Mouse (Mus musculus) C3H10T1/2 (cell line): Measurements from ENCODE around the gene Myb. TPM values are rescaled to one million over a fixed set of nuclear protein-coding genes. Genes with fewer than 3 reads are reported as not detected.

Source experiments
- polyA plus RNA-seq, 2 experiments: library from polyadenylated mRNA; unstranded; fragments of >200 nt; fragmentation: generic; extraction: Trizol; gene quantifications; one replicate each; pipeline ENCODE4 v1.2.1; 2012; ENCODE audit warnings: missing spikeins in 2 of 2

Myb gene
- polyA plus RNA-seq: not detected

DNA sequence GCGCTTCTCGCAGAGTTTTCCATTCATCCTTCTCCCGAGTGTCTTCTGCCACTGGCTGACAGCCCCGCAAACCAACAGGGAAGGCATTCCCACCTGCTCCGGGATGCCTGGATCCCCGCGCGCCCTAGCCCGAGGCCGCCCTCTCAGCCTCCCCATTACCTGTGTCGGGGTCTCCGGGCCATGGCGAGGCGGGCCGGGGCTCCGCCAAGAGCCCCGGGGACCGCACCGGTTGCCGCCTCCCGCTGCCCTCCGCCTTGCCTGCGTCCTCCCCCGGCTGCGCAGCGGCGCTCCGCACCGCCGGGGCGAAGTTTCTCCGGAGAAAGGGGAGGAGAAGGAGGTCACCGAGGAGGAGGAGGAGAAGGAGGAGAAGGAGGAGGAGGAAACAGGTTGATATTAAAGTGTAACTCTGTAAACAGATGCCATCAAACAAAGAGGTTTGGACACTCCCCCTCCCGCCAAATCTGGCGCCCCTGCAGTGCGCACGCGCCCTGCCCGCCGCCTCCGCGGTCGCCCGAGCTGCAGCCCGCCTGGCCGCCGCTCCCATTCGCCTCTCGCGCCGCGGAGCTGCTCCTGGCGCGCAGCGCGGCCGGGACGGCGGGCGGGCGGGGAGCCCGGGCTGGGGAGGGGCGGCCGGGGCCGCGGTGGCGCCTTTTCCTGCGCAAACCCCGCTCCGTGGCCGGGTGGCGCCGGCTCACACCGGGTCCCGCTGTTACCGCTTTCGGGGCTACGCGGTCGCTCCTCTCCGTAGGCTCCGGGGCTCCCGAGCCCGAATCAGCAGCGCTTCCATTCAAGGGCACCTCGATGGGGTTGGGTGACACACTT lies at the start of gene Myb:
Gene Myb, minus strand, starts transcription at position 448 of the 822 bp plus-strand sequence.

Other genes starting within 250 kb of the Myb start
- gene Ahi1, start 208.4 kb downstream of the Myb start, polyA plus RNA-seq: 1 to 10 TPM in 1 of 2 experiments, under 1 TPM in 1; 0.74 to 5.6 TPM
- gene Hbs1l, start 135.0 kb upstream of the Myb start, polyA plus RNA-seq: 10 to 100 TPM; 11.0 to 49.4 TPM
- gene Aldh8a1, start 216.3 kb upstream of the Myb start, polyA plus RNA-seq: under 1 TPM; 0.01 to 0.06 TPM